Mouse (Mus musculus) erythroblast, embryonic 14.5 days (primary cell): ENCODE data around the gene Lcn11.

ENCODE experiments used
- GATA1 ChIP-seq: IDR thresholded peaks from 2 replicates; pipeline ENCODE4 v1.6.1; 2012; ENCODE audit warnings: low read length, inconsistent platforms, mixed read lengths
- TAL1 ChIP-seq: IDR thresholded peaks from 3 replicates; pipeline ENCODE4 v1.6.1; 2012; ENCODE audit warnings: low read length, inconsistent platforms, mixed read lengths

- no peak for TF ChIP-seq GATA1
- TF ChIP-seq TAL1 = no peak
Measured at GRCm38 (mm10) chr2:25781957-25782356, 5.1 kb downstream of the Lcn11 start, which contains the start of gene Gm13539.
